Mouse (Mus musculus): ENCODE data around the gene Pcdh15. TPM values are rescaled to one million over a fixed set of nuclear protein-coding genes. Genes with fewer than 3 reads are reported as not detected.

Pcdh15 gene
- polyA plus RNA-seq, 1 experiment from 2014 or later: 0.68 TPM

DNA sequence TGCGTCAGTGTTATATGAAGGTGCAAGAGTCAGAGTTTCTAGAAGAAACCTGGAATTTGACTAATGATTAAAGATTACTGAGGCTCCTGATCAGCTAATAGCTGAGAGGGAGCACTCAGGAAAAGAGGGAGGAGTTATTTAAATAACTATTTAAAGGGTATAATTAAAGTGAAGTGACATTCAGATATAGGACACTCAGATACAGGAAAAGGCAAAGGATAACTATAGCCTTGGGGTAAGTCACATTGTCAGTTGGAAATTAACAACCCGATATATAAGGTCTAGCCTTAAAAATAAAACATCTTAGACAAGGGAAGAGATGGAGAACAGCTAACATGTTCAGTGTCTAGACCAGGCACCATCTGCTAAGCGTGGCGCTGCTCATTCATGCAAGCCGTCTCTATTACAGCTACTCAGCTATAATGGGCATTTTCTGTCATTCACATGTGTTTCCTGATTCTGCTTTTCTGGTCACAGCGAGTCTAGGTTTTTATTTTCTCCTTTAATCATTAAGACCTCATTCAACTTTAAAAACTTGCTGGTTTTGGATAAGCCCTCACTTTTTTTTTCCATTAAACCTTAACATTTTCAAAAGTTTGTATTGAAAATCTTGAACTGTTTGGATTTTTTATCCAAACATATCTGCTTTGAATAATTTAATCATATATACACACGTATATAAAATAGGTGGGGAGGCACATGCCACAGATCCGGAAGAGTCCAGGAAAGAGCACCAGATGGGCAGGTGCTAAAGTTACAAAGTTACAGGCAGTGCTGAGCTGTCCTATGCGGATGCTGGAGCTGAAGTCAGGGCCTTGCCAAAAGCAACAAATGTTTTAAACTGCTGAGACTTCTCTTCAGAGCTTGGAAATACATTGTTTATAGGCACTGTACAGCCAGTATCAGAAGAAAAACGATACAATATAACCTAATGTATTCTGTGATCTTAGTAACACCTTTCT, 1288.7 kb downstream of the Pcdh15 start:
- Histone ChIP-seq H3K4me3 (ENCODE audit: low read depth, low read length) (no peak overlapping the region), H3K4me2 (replicated peaks; ENCODE audit: low read depth) (no peak overlapping the region), H3K36me3 (ENCODE audit: control insufficient read depth, insufficient read depth, low read length) (no peaks in the 10 kb centered on the region), H3K4me1 (replicated peaks; ENCODE audit: control insufficient read depth, insufficient read depth) (no peaks in the 10 kb centered on the region), H3K27ac (replicated peaks) (no peak overlapping the region), H3K9ac (ENCODE audit: low read length) (no peak overlapping the region), H3K9me3 (ENCODE audit: control insufficient read depth, low read length) (no peaks in the 10 kb centered on the region), H3K27me3 (ENCODE audit: control insufficient read depth, insufficient read depth, low read length) (no peaks in the 10 kb centered on the region)
- ATAC-seq (ENCODE audit: low FRiP score, low TSS enrichment) (no peak), DNase-seq (ENCODE audit: low spot score) (no peak)
- no peak for TF ChIP-seq EP300 (optimal IDR thresholded peaks at IDR 0.05)
- TF ChIP-seq CTCF (IDR thresholded peaks at IDR 0.05; ENCODE audit: low read depth): no peak
- 65% methylated on average over 10 of the region's 10 CpGs for WGBS

DNA sequence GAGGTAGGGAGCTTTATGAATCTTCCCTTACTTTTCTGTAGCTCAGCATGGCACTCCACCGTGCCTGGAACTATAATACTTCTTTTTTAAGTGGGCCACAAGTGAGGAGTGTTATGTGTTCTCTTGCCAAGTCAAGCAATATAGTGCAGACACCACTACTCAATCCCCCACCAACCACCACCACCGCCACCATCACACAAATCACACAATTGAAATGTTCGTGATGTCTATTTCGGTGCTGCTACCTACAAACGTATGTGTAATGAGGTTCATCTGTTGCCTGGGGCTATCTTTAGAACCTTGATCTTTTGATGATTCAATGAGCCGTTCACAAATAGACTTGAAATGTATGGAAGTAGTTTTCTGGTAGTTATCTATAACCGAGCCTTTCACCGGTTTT, 1304.0 kb downstream of the Pcdh15 start:
- ATAC-seq (ENCODE audit: low FRiP score, low TSS enrichment): no peak
- H3K36me3 ChIP-seq (ENCODE audit: control insufficient read depth, insufficient read depth, low read length): no peaks in the 10 kb centered on the region
- H3K27me3 ChIP-seq (ENCODE audit: control insufficient read depth, insufficient read depth, low read length): no peaks in the 10 kb centered on the region
- no peaks in the 10 kb centered on the region for H3K4me1 ChIP-seq (replicated peaks; ENCODE audit: control insufficient read depth, insufficient read depth)
- DNase-seq (ENCODE audit: low spot score): no peak
- H3K4me3 ChIP-seq (ENCODE audit: low read depth, low read length): no peak overlapping the region
- H3K27ac ChIP-seq (replicated peaks): no peak overlapping the region
- H3K4me2 ChIP-seq (replicated peaks; ENCODE audit: low read depth): no peak overlapping the region
- 85% methylated on average over 8 of the region's 8 CpGs for WGBS
- TF ChIP-seq CTCF (IDR thresholded peaks at IDR 0.05; ENCODE audit: low read depth) (no peak), EP300 (optimal IDR thresholded peaks at IDR 0.05) (no peak)
- H3K9ac ChIP-seq (ENCODE audit: low read length): no peak overlapping the region
- H3K9me3 ChIP-seq (ENCODE audit: control insufficient read depth, low read length): no peaks in the 10 kb centered on the region

DNA sequence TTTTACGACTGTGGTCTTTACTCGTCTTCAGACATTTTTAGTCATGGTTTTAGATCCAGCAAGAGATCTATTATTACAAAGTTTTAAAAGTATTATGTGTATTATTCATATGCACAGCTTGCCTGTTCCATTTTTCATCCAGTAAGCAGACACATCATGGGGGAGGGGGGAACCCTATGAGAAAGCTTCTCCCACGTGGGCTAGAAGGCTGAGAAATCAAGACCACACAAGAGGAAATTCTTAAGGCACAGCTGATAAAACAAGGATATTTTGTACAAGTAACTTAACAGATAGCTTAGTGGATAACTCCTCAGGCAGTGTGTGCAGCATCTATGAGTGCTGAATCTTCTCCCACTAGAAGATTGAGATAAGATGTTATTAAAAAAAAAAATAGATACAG, 1314.9 kb downstream of the Pcdh15 start:
- no peak overlapping the region for H3K9ac ChIP-seq (ENCODE audit: low read length)
- no peaks in the 10 kb centered on the region for H3K36me3 ChIP-seq (ENCODE audit: control insufficient read depth, insufficient read depth, low read length)
- no peak for TF ChIP-seq CTCF (IDR thresholded peaks at IDR 0.05; ENCODE audit: low read depth)
- TF ChIP-seq EP300 (optimal IDR thresholded peaks at IDR 0.05): no peak
- WGBS: 29% methylated on average over 3 of the region's 3 CpGs
- no peaks in the 10 kb centered on the region for H3K4me1 ChIP-seq (replicated peaks; ENCODE audit: control insufficient read depth, insufficient read depth)
- H3K27me3 ChIP-seq (ENCODE audit: control insufficient read depth, insufficient read depth, low read length): no peaks in the 10 kb centered on the region
- H3K27ac ChIP-seq (replicated peaks): no peak overlapping the region
- ATAC-seq (ENCODE audit: low FRiP score, low TSS enrichment) (no peak), DNase-seq (ENCODE audit: low spot score) (no peak)
- H3K9me3 ChIP-seq (ENCODE audit: control insufficient read depth, low read length): no peaks in the 10 kb centered on the region
- H3K4me2 ChIP-seq (replicated peaks; ENCODE audit: low read depth): no peak overlapping the region
- no peak overlapping the region for H3K4me3 ChIP-seq (ENCODE audit: low read depth, low read length)

GRCm38 (mm10) chr10:74414945-74415344, 1315.8 kb downstream of the Pcdh15 start:
- Histone ChIP-seq H3K27ac (replicated peaks) (no peak overlapping the region), H3K4me2 (replicated peaks; ENCODE audit: low read depth) (no peak overlapping the region), H3K9ac (ENCODE audit: low read length) (no peak overlapping the region), H3K27me3 (ENCODE audit: control insufficient read depth, insufficient read depth, low read length) (no peaks in the 10 kb centered on the region), H3K4me1 (replicated peaks; ENCODE audit: control insufficient read depth, insufficient read depth) (no peaks in the 10 kb centered on the region), H3K9me3 (ENCODE audit: control insufficient read depth, low read length) (no peaks in the 10 kb centered on the region), H3K36me3 (ENCODE audit: control insufficient read depth, insufficient read depth, low read length) (no peaks in the 10 kb centered on the region), H3K4me3 (ENCODE audit: low read depth, low read length) (no peak overlapping the region)
- ATAC-seq (ENCODE audit: low FRiP score, low TSS enrichment) (no peak), DNase-seq (ENCODE audit: low spot score) (no peak)
- WGBS: 78% methylated on average over 1 of the region's 1 CpGs
- TF ChIP-seq CTCF (IDR thresholded peaks at IDR 0.05; ENCODE audit: low read depth) (no peak), EP300 (optimal IDR thresholded peaks at IDR 0.05) (no peak)

- 70% methylated on average over 4 of the region's 4 CpGs for WGBS
- Histone ChIP-seq H3K4me1 (replicated peaks; ENCODE audit: control insufficient read depth, insufficient read depth) (no peaks in the 10 kb centered on the region), H3K27me3 (ENCODE audit: control insufficient read depth, insufficient read depth, low read length) (no peaks in the 10 kb centered on the region), H3K4me2 (replicated peaks; ENCODE audit: low read depth) (no peak overlapping the region), H3K27ac (replicated peaks) (no peak overlapping the region), H3K9me3 (ENCODE audit: control insufficient read depth, low read length) (no peaks in the 10 kb centered on the region), H3K36me3 (ENCODE audit: control insufficient read depth, insufficient read depth, low read length) (no peaks in the 10 kb centered on the region), H3K4me3 (ENCODE audit: low read depth, low read length) (no peak overlapping the region), H3K9ac (ENCODE audit: low read length) (no peak overlapping the region)
- no peak for ATAC-seq (ENCODE audit: low FRiP score, low TSS enrichment)
- no peak for DNase-seq (ENCODE audit: low spot score)
- TF ChIP-seq CTCF (IDR thresholded peaks at IDR 0.05; ENCODE audit: low read depth): no peak
- no peak for TF ChIP-seq EP300 (optimal IDR thresholded peaks at IDR 0.05)
These were observed 1316.2 kb downstream of the Pcdh15 start for GRCm38 (mm10) chr10:74415359-74415758.

GRCm38 (mm10) chr10:74415949-74416348, 1316.8 kb downstream of the Pcdh15 start:
- no peak overlapping the region for H3K27ac ChIP-seq (replicated peaks)
- no peak overlapping the region for H3K9ac ChIP-seq (ENCODE audit: low read length)
- H3K4me2 ChIP-seq (replicated peaks; ENCODE audit: low read depth): no peak overlapping the region
- DNase-seq (ENCODE audit: low spot score) (no peak), ATAC-seq (ENCODE audit: low FRiP score, low TSS enrichment) (no peak)
- H3K4me1 ChIP-seq (replicated peaks; ENCODE audit: control insufficient read depth, insufficient read depth): no peaks in the 10 kb centered on the region
- no peak overlapping the region for H3K4me3 ChIP-seq (ENCODE audit: low read depth, low read length)
- 90% methylated on average over 10 of the region's 10 CpGs for WGBS
- no peak for TF ChIP-seq EP300 (optimal IDR thresholded peaks at IDR 0.05)
- TF ChIP-seq CTCF (IDR thresholded peaks at IDR 0.05; ENCODE audit: low read depth): no peak
- no peaks in the 10 kb centered on the region for H3K9me3 ChIP-seq (ENCODE audit: control insufficient read depth, low read length)
- H3K27me3 ChIP-seq (ENCODE audit: control insufficient read depth, insufficient read depth, low read length): no peaks in the 10 kb centered on the region
- no peaks in the 10 kb centered on the region for H3K36me3 ChIP-seq (ENCODE audit: control insufficient read depth, insufficient read depth, low read length)
